Mouse (Mus musculus): ENCODE measurements at regions not wholly inside any gene's neighbourhood (a gene's known extent, or its start where the extent isn't known, plus 50 kb on each side); places are given as distances from the start of the nearest gene placed in this dataset.

DNA sequence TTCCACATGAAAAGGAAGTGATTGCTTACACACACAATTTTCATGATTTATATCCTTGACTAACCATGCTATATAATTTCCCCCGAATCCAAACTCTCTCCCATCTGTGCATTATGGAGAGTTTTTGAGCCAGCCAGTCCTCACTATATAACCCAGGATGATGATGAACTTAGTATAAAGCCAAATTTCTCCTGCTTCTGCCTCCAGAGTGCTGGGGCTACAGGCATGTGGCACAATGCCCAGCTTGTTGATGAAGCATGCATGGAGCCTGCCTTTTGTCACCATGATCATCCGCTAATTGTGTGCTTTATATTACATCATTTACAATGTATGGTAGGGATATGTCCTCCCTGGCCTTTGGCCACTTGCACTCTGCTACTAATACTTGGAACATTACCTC, 187.4 kb upstream of the Wdfy3 start:
- TF ChIP-seq POLR2A (IDR thresholded peaks at IDR 0.05; ENCODE audit: extremely low read depth, insufficient read depth, low read length) (no peak), CTCF (IDR thresholded peaks at IDR 0.05; ENCODE audit: low read depth, low read length) (no peak)
- DNase-seq (ENCODE audit: extremely low read depth, low read depth, low spot score) = no peak
- Histone ChIP-seq H3K27ac (replicated peaks; ENCODE audit: insufficient read depth, low read depth, low read length) (no peak overlapping the region), H3K27me3 (ENCODE audit: control insufficient read depth, insufficient read depth, low read length) (no peaks in the 10 kb centered on the region), H3K4me3 (ENCODE audit: insufficient read depth, low read depth, low read length) (no peak overlapping the region), H3K9ac (ENCODE audit: low read depth, low read length) (no peak overlapping the region), H3K36me3 (ENCODE audit: control insufficient read depth, insufficient read depth, low read length) (no peaks in the 10 kb centered on the region), H3K79me2 (ENCODE audit: control insufficient read depth, insufficient read depth, low read length) (no peaks in the 10 kb centered on the region), H3K4me1 (ENCODE audit: control insufficient read depth, insufficient read depth, low read length) (no peaks in the 10 kb centered on the region)
- 70% methylated on average over 2 of the region's 2 CpGs for WGBS

- WGBS = 79% methylated on average over 5 of the region's 5 CpGs
- no peak for DNase-seq (ENCODE audit: extremely low read depth, low read depth, low spot score)
- TF ChIP-seq CTCF (IDR thresholded peaks at IDR 0.05; ENCODE audit: low read depth, low read length) (no peak), POLR2A (IDR thresholded peaks at IDR 0.05; ENCODE audit: extremely low read depth, insufficient read depth, low read length) (no peak)
Measured at GRCm38 (mm10) chr5:102261621-102262020, 191.9 kb upstream of the Wdfy3 start.

DNA sequence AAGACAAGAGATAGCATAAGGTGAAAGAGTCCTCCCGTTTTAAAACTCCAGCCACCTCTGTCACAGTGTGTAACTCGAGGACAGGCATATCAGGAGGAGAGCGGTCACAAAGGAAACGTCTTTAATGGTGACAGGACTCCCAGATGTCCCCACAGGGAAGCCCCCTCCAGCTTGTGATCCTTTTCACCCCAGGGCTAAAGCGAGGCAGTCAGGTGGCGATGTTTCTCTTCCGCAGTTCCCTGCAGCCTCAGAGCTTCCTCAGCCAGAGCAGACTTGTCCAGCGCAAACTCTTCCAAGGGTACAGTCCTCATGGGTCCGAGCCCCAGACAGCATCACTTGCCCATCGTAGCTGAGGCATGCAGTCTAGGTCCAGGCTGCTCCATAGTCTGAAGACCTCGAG, 196.7 kb upstream of the Wdfy3 start:
- H3K4me1 ChIP-seq (ENCODE audit: control insufficient read depth, insufficient read depth, low read length) = no peaks in the 10 kb centered on the region
- 69% methylated on average over 11 of the region's 11 CpGs for WGBS
- no peak overlapping the region for H3K27ac ChIP-seq (replicated peaks; ENCODE audit: insufficient read depth, low read depth, low read length)
- DNase-seq (ENCODE audit: extremely low read depth, low read depth, low spot score) = no peak
- H3K27me3 ChIP-seq (ENCODE audit: control insufficient read depth, insufficient read depth, low read length) = no peaks in the 10 kb centered on the region
- TF ChIP-seq POLR2A (IDR thresholded peaks at IDR 0.05; ENCODE audit: extremely low read depth, insufficient read depth, low read length) = no peak
- no peaks in the 10 kb centered on the region for H3K79me2 ChIP-seq (ENCODE audit: control insufficient read depth, insufficient read depth, low read length)
- no peak overlapping the region for H3K9ac ChIP-seq (ENCODE audit: low read depth, low read length)
- no peak overlapping the region for H3K4me3 ChIP-seq (ENCODE audit: insufficient read depth, low read depth, low read length)
- no peaks in the 10 kb centered on the region for H3K36me3 ChIP-seq (ENCODE audit: control insufficient read depth, insufficient read depth, low read length)

More at GRCm38 (mm10) chr5:102261621-102262020, 191.9 kb upstream of the Wdfy3 start:
- Histone ChIP-seq H3K4me1 (ENCODE audit: control insufficient read depth, insufficient read depth, low read length) (no peaks in the 10 kb centered on the region), H3K36me3 (ENCODE audit: control insufficient read depth, insufficient read depth, low read length) (no peaks in the 10 kb centered on the region), H3K27me3 (ENCODE audit: control insufficient read depth, insufficient read depth, low read length) (no peaks in the 10 kb centered on the region), H3K9ac (ENCODE audit: low read depth, low read length) (no peak overlapping the region), H3K79me2 (ENCODE audit: control insufficient read depth, insufficient read depth, low read length) (no peaks in the 10 kb centered on the region), H3K27ac (replicated peaks; ENCODE audit: insufficient read depth, low read depth, low read length) (no peak overlapping the region), H3K4me3 (ENCODE audit: insufficient read depth, low read depth, low read length) (no peak overlapping the region)

DNA sequence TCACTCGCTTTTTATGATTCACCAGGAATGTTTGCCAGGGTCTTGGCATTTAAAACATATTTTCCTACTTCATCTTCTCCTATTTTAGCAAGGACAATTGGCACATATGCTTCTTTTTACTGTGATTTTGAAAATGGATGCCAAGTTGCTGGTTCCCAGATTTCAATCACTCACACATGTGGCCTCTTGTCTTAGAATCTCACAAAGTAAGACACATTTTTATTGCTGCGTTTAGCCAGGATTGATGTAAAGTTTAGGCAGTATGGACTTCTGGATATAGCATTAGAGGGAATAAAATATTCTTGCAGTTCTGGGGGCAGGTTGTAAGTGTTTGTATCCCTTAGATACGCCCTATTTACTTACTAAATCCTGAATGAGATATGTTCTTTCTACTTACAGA, 197.4 kb upstream of the Wdfy3 start:
- Histone ChIP-seq H3K27me3 (ENCODE audit: control insufficient read depth, insufficient read depth, low read length) (no peaks in the 10 kb centered on the region), H3K4me1 (ENCODE audit: control insufficient read depth, insufficient read depth, low read length) (no peaks in the 10 kb centered on the region), H3K79me2 (ENCODE audit: control insufficient read depth, insufficient read depth, low read length) (no peaks in the 10 kb centered on the region), H3K27ac (replicated peaks; ENCODE audit: insufficient read depth, low read depth, low read length) (no peak overlapping the region), H3K36me3 (ENCODE audit: control insufficient read depth, insufficient read depth, low read length) (no peaks in the 10 kb centered on the region), H3K9ac (ENCODE audit: low read depth, low read length) (no peak overlapping the region), H3K4me3 (ENCODE audit: insufficient read depth, low read depth, low read length) (no peak overlapping the region)
- no peak for DNase-seq (ENCODE audit: extremely low read depth, low read depth, low spot score)
- no peak for TF ChIP-seq POLR2A (IDR thresholded peaks at IDR 0.05; ENCODE audit: extremely low read depth, insufficient read depth, low read length)
- TF ChIP-seq CTCF (IDR thresholded peaks at IDR 0.05; ENCODE audit: low read depth, low read length) = no peak
- 78% methylated on average over 3 of the region's 3 CpGs for WGBS

- H3K9ac ChIP-seq (ENCODE audit: low read depth, low read length) = no peak overlapping the region
- DNase-seq (ENCODE audit: extremely low read depth, low read depth, low spot score) = no peak
- H3K79me2 ChIP-seq (ENCODE audit: control insufficient read depth, insufficient read depth, low read length) = no peaks in the 10 kb centered on the region
- H3K27ac ChIP-seq (replicated peaks; ENCODE audit: insufficient read depth, low read depth, low read length) = no peak overlapping the region
- no peaks in the 10 kb centered on the region for H3K27me3 ChIP-seq (ENCODE audit: control insufficient read depth, insufficient read depth, low read length)
- H3K4me1 ChIP-seq (ENCODE audit: control insufficient read depth, insufficient read depth, low read length) = no peaks in the 10 kb centered on the region
- 82% methylated on average over 9 of the region's 9 CpGs for WGBS
- no peak overlapping the region for H3K4me3 ChIP-seq (ENCODE audit: insufficient read depth, low read depth, low read length)
- no peaks in the 10 kb centered on the region for H3K36me3 ChIP-seq (ENCODE audit: control insufficient read depth, insufficient read depth, low read length)
- no peak for TF ChIP-seq POLR2A (IDR thresholded peaks at IDR 0.05; ENCODE audit: extremely low read depth, insufficient read depth, low read length)
- TF ChIP-seq CTCF (IDR thresholded peaks at IDR 0.05; ENCODE audit: low read depth, low read length) = no peak
Measured at GRCm38 (mm10) chr5:102269204-102269603, 199.5 kb upstream of the Wdfy3 start.

DNA sequence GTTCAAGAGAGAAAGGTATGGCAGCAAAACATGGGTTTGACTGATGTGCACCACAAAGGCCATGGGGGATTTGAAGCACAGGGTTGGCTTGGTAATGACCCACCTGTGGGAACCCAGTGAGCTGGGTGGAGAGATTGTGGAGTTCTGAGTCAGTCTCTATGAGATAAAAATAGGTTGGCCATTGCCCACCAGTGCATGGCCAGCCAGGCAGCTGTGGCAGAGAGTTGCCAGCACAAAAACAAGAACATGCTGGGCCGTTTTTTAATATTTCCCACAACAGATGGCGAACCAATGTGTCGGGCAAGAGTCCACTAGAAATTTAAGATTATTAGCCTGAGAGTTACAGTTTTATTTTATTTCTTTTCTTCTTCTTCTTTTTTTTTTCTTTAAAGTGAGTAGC, 205.6 kb upstream of the Arhgap24 start:
- DNase-seq (ENCODE audit: extremely low read depth, low read depth, low spot score) = no peak
- Histone ChIP-seq H3K4me1 (ENCODE audit: control insufficient read depth, insufficient read depth, low read length) (no peaks in the 10 kb centered on the region), H3K4me3 (ENCODE audit: insufficient read depth, low read depth, low read length) (no peak overlapping the region), H3K27ac (replicated peaks; ENCODE audit: insufficient read depth, low read depth, low read length) (no peak overlapping the region), H3K9ac (ENCODE audit: low read depth, low read length) (no peak overlapping the region), H3K79me2 (ENCODE audit: control insufficient read depth, insufficient read depth, low read length) (no peaks in the 10 kb centered on the region), H3K27me3 (ENCODE audit: control insufficient read depth, insufficient read depth, low read length) (no peaks in the 10 kb centered on the region), H3K36me3 (ENCODE audit: control insufficient read depth, insufficient read depth, low read length) (no peaks in the 10 kb centered on the region)
- 92% methylated on average over 3 of the region's 3 CpGs for WGBS
- TF ChIP-seq POLR2A (IDR thresholded peaks at IDR 0.05; ENCODE audit: extremely low read depth, insufficient read depth, low read length) = no peak
- no peak for TF ChIP-seq CTCF (IDR thresholded peaks at IDR 0.05; ENCODE audit: low read depth, low read length)
